Mouse (Mus musculus): ENCODE measurements around the gene Scn10a. TPM values are rescaled to one million over a fixed set of nuclear protein-coding genes. Genes with fewer than 3 reads are reported as not detected.

Gene Scn10a
- total and polyA plus RNA-seq, 3 experiments: 0.27 to 2.9 TPM; not detected in 1

DNA sequence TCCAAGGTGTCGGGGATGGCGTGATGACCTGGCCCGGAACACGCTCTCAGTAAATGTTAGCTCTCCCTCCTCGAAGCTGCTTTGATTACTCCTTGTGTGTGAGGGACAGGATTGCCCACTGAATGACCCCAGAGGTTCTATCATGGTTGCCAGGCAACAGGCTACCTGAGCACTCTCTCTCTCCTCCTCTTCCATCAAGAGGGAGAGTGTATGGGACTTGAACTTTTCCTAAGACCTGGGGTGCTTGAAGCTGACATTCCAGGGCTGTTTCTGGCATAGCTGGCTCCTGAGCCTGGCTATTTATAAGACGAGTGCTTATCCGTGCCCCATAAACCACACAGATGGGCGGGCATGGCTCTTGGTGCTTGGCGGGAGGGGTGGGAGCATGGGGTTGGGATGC is 30.0 kb upstream of the Scn10a start:
- TF ChIP-seq ZMIZ1 (IDR thresholded peaks at IDR 0.05; ENCODE audit: low read depth, low read length): no peak
- TF ChIP-seq CHD2 (IDR thresholded peaks at IDR 0.05; ENCODE audit: low read length): no peak
- no peak for TF ChIP-seq USF1 (IDR thresholded peaks at IDR 0.05; ENCODE audit: low read depth, low read length)
- no peak for TF ChIP-seq USF2 (IDR thresholded peaks at IDR 0.05; ENCODE audit: borderline replicate concordance in 1 of 2, insufficient read depth in 1 of 2, low read depth in 1 of 2, low read length in 2 of 2)
- TF ChIP-seq RCOR1 (IDR thresholded peaks at IDR 0.05; ENCODE audit: low read depth, low read length): no peak
- no peak for TF ChIP-seq TCF12 (IDR thresholded peaks at IDR 0.05; ENCODE audit: low read depth, low read length)
- TF ChIP-seq MYC (IDR thresholded peaks at IDR 0.05; ENCODE audit: low read depth, low read length): no peak
- no peak for TF ChIP-seq HCFC1 (IDR thresholded peaks at IDR 0.05; ENCODE audit: low read depth, low read length)
- TF ChIP-seq UBTF (IDR thresholded peaks at IDR 0.05; ENCODE audit: borderline replicate concordance, insufficient read depth, low read depth, low read length): no peak
- TF ChIP-seq MAZ (IDR thresholded peaks at IDR 0.05; ENCODE audit: low read depth, low read length): no peak

DNA sequence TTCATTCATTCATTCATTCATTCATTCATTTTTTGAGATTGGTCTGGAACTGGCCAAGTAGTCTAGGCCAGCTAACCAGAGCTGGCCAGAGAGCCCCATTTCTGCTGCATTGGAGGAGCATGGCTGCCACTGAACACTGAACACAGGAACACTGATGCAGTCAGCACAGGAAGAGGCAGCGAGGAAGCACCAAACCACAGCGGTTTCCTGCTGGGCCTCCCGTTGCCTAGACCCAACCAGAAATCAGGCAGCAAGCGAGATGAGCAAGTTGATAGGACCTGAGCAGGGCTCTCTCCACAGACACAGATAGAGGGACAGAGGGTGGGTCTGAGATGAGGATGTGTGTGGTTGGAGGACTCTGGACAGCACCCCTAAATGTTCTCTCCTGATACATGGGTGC is 24.8 kb upstream of the Scn10a start:
- H3K4me1 ChIP-seq (ENCODE audit: control insufficient read depth in 1 of 2, insufficient read depth in 2 of 2, low read length in 2 of 2): peaks cover 0 to 15% of the 10 kb centered on the region in 2 experiments; a peak in 2 of 4 replicates
- no peaks in the 10 kb centered on the region for H3K79me2 ChIP-seq (ENCODE audit: control insufficient read depth, insufficient read depth, low read length, poor library complexity)
- no peak overlapping the region for H3K9ac ChIP-seq (ENCODE audit: control insufficient read depth, low read depth, low read length, poor library complexity, severe bottlenecking)
- peak; percentile 57 for DNase-seq (ENCODE audit: low read depth, low spot score)
- H3K27me3 ChIP-seq (ENCODE audit: control insufficient read depth in 1 of 2, insufficient read depth in 2 of 2, low read length in 2 of 2): no peaks in the 10 kb centered on the region
- H3K4me3 ChIP-seq (ENCODE audit: control insufficient read depth in 1 of 2, insufficient read depth in 1 of 2, low read depth in 2 of 2, low read length in 2 of 2): no peak overlapping the region
- TF ChIP-seq MEF2A (IDR thresholded peaks at IDR 0.05; ENCODE audit: extremely low read depth, insufficient replicate concordance, low read depth, low read length, poor library complexity, severe bottlenecking) (no peak), EP300 (IDR thresholded peaks at IDR 0.05; ENCODE audit: low read depth in 1 of 2, low read length in 2 of 2) (peak in 1 of 2 experiments; percentile 53; a peak in 1 of 4 replicates), RCOR1 (IDR thresholded peaks at IDR 0.05; ENCODE audit: low read depth, low read length) (0 out of 2 replicates have a peak, but pooled peaks have one; percentile 35), GATA1 (IDR thresholded peaks at IDR 0.05; ENCODE audit: low read depth, low read length) (peak; percentile 44; the same call in 1 of the 2 replicates), TCF12 (IDR thresholded peaks at IDR 0.05; ENCODE audit: low read depth, low read length) (0 out of 2 replicates have a peak, but pooled peaks have one; percentile 20)
- H3K27ac ChIP-seq (ENCODE audit: control insufficient read depth, low read depth, low read length): peak overlapping the region; percentile 51; the same call in 1 of the 2 replicates
- H3K36me3 ChIP-seq (ENCODE audit: control insufficient read depth in 1 of 2, insufficient read depth in 2 of 2, low read length in 2 of 2): peaks cover 0 to 6% of the 10 kb centered on the region in 2 experiments; a peak in 2 of 4 replicates
- H3K9me3 ChIP-seq (replicated peaks; ENCODE audit: insufficient read depth, low read length): no peaks in the 10 kb centered on the region

More for the DNA sequence above, 30.0 kb upstream of the Scn10a start:
- no peak for DNase-seq (ENCODE audit: low read depth, low spot score)
- H3K36me3 ChIP-seq (ENCODE audit: control insufficient read depth in 1 of 2, insufficient read depth in 2 of 2, low read length in 2 of 2): no peaks in the 10 kb centered on the region
- H3K79me2 ChIP-seq (ENCODE audit: control insufficient read depth, insufficient read depth, low read length, poor library complexity): no peaks in the 10 kb centered on the region
- peaks cover 0 to 6% of the 10 kb centered on the region in 2 experiments; a peak in 1 of 4 replicates for H3K4me1 ChIP-seq (ENCODE audit: control insufficient read depth in 1 of 2, insufficient read depth in 2 of 2, low read length in 2 of 2)
- no peak overlapping the region for H3K9ac ChIP-seq (ENCODE audit: control insufficient read depth, low read depth, low read length, poor library complexity, severe bottlenecking)
- no peaks in the 10 kb centered on the region for H3K9me3 ChIP-seq (replicated peaks; ENCODE audit: insufficient read depth, low read length)
- H3K27ac ChIP-seq (ENCODE audit: control insufficient read depth, low read depth, low read length): no peak overlapping the region
- H3K4me3 ChIP-seq (ENCODE audit: control insufficient read depth in 1 of 2, insufficient read depth in 1 of 2, low read depth in 2 of 2, low read length in 2 of 2): no peak overlapping the region
- H3K27me3 ChIP-seq (ENCODE audit: control insufficient read depth in 1 of 2, insufficient read depth in 2 of 2, low read length in 2 of 2): no peaks in the 10 kb centered on the region
